Mouse (Mus musculus) MEL (cell line): ENCODE data around the gene Gm42715. TPM values are rescaled to one million over a fixed set of nuclear protein-coding genes. Genes with fewer than 3 reads are reported as not detected.

ENCODE experiments used
- DNase-seq: peaks from one replicate; pipeline ENCODE4 v3.0.0; 2011; ENCODE audit warnings: low read depth, low spot score
- H3K27ac ChIP-seq: 2 replicates; pipeline ENCODE4 v1.5.1; 2012; ENCODE audit warnings: low read depth, mild to moderate bottlenecking, control low read depth, low read length, moderate library complexity; ENCODE audit not compliant: control insufficient read depth
- H3K27me3 ChIP-seq, 2 experiments: fragments of 150-350 bp in 1 of 2; sonication (generic) in 1 of 2; 2 replicates each; pipeline ENCODE4 v1.6.1; 2012; ENCODE audit warnings: low read length in 2 of 2, mild to moderate bottlenecking in 2 of 2, improper control_type of control experiment in 1 of 2, moderate library complexity in 1 of 2; ENCODE audit not compliant: insufficient read depth in 2 of 2, control insufficient read depth in 1 of 2
- H3K36me3 ChIP-seq, 2 experiments: 2 replicates each; pipeline ENCODE4 v1.6.1; 2012 to 2014; ENCODE audit warnings: low read length in 2 of 2, improper control_type of control experiment in 1 of 2, inconsistent platforms in 1 of 2, mild to moderate bottlenecking in 1 of 2; ENCODE audit not compliant: insufficient read depth in 2 of 2, control insufficient read depth in 1 of 2
- H3K4me1 ChIP-seq, 2 experiments: fragments of 150-350 bp in 1 of 2; sonication (generic) in 1 of 2; 2 replicates each; pipeline ENCODE4 v1.6.1; 2012; ENCODE audit warnings: low read length in 2 of 2, improper control_type of control experiment in 1 of 2, mild to moderate bottlenecking in 1 of 2; ENCODE audit not compliant: insufficient read depth in 2 of 2, control insufficient read depth in 1 of 2
- H3K4me3 ChIP-seq, 2 experiments: fragments of 150-350 bp in 1 of 2; sonication (generic) in 1 of 2; 2 replicates each; pipeline ENCODE4 v1.5.1; 2012; ENCODE audit warnings: low read depth in 2 of 2, low read length in 2 of 2, mild to moderate bottlenecking in 2 of 2, moderate library complexity in 2 of 2, control low read depth in 1 of 2, improper control_type of control experiment in 1 of 2; ENCODE audit not compliant: control insufficient read depth in 1 of 2, insufficient read depth in 1 of 2
- H3K79me2 ChIP-seq: 2 replicates; pipeline ENCODE4 v1.6.1; 2012; ENCODE audit warnings: mild to moderate bottlenecking, low read length, moderate library complexity; ENCODE audit not compliant: control insufficient read depth, poor library complexity, insufficient read depth
- H3K9ac ChIP-seq: 2 replicates; pipeline ENCODE4 v1.6.1; 2012; ENCODE audit warnings: low read depth, mild to moderate bottlenecking, control low read depth, low read length, moderate library complexity; ENCODE audit not compliant: control insufficient read depth, poor library complexity, severe bottlenecking
- H3K9me3 ChIP-seq: fragments of 150-350 bp; sonication (generic); replicated peaks from 2 replicates; pipeline ENCODE4 v1.6.1; 2012; ENCODE audit warnings: mild to moderate bottlenecking, low read length, improper control_type of control experiment, moderate library complexity; ENCODE audit not compliant: insufficient read depth
- BHLHE40 ChIP-seq: IDR thresholded peaks from 2 replicates; pipeline ENCODE4 v1.6.1; 2012; ENCODE audit warnings: low read depth, mild to moderate bottlenecking, inconsistent platforms, low read length, improper control_type of control experiment, borderline replicate concordance
- CHD1 ChIP-seq: IDR thresholded peaks from 2 replicates; pipeline ENCODE4 v1.6.1; 2012; ENCODE audit warnings: low read depth, mild to moderate bottlenecking, inconsistent platforms, low read length, improper control_type of control experiment
- CTCF ChIP-seq, 3 experiments: IDR thresholded peaks in 2 of 3; conservative IDR thresholded peaks in 1 of 3; 2 replicates each; pipeline ENCODE4 v1.5.1; 2011 to 2012; ENCODE audit warnings: low read length in 3 of 3, low read depth in 2 of 3, mild to moderate bottlenecking in 2 of 3, improper control_type of control experiment in 1 of 3, inconsistent platforms in 1 of 3, mixed read lengths in 1 of 3, moderate library complexity in 1 of 3; ENCODE audit not compliant: control insufficient read depth in 1 of 3, insufficient read depth in 1 of 3, poor library complexity in 1 of 3, severe bottlenecking in 1 of 3
- E2F4 ChIP-seq: IDR thresholded peaks from 2 replicates; pipeline ENCODE4 v1.6.1; 2011; ENCODE audit warnings: low read depth, low read length, improper control_type of control experiment, borderline replicate concordance
- EP300 ChIP-seq, 2 experiments: IDR thresholded peaks; 2 replicates each; pipeline ENCODE4 v1.6.1; 2011; ENCODE audit warnings: improper control_type of control experiment in 2 of 2, low read length in 2 of 2, low read depth in 1 of 2, mild to moderate bottlenecking in 1 of 2
- GABPA ChIP-seq: IDR thresholded peaks from 2 replicates; pipeline ENCODE4 v1.6.1; 2012; ENCODE audit warnings: low read depth, mild to moderate bottlenecking, inconsistent platforms, low read length, improper control_type of control experiment, moderate library complexity
- GATA1 ChIP-seq: IDR thresholded peaks from 2 replicates; pipeline ENCODE4 v1.6.1; 2011; ENCODE audit warnings: low read depth, low read length, improper control_type of control experiment
- HCFC1 ChIP-seq: IDR thresholded peaks from 2 replicates; pipeline ENCODE4 v1.6.1; 2012; ENCODE audit warnings: low read depth, mild to moderate bottlenecking, inconsistent platforms, low read length, improper control_type of control experiment, moderate library complexity
- MAZ ChIP-seq: IDR thresholded peaks from 2 replicates; pipeline ENCODE4 v1.6.1; 2012; ENCODE audit warnings: low read depth, mild to moderate bottlenecking, inconsistent platforms, low read length, improper control_type of control experiment
- MYC ChIP-seq: IDR thresholded peaks from 2 replicates; pipeline ENCODE4 v1.6.1; 2011; ENCODE audit warnings: low read depth, mild to moderate bottlenecking, low read length, improper control_type of control experiment, moderate library complexity
- POLR2A ChIP-seq, 2 experiments: IDR thresholded peaks; 2 replicates each; pipeline ENCODE4 v1.6.1; 2011 to 2012; ENCODE audit warnings: low read length in 2 of 2, mild to moderate bottlenecking in 2 of 2, control low read depth in 1 of 2, improper control_type of control experiment in 1 of 2, low read depth in 1 of 2, moderate library complexity in 1 of 2; ENCODE audit not compliant: control insufficient read depth in 1 of 2, insufficient read depth in 1 of 2, poor library complexity in 1 of 2
- POLR2AphosphoS2 ChIP-seq: IDR thresholded peaks from 2 replicates; pipeline ENCODE4 v1.6.1; 2011; ENCODE audit warnings: low read length, improper control_type of control experiment
- POLR2AphosphoS5 ChIP-seq: IDR thresholded peaks from 2 replicates; pipeline ENCODE4 v1.6.1; 2012; ENCODE audit warnings: low read depth, borderline replicate concordance, mild to moderate bottlenecking, inconsistent platforms, low read length, moderate library complexity, mixed read lengths
- RCOR1 ChIP-seq: IDR thresholded peaks from 2 replicates; pipeline ENCODE4 v1.6.1; 2012; ENCODE audit warnings: low read depth, mild to moderate bottlenecking, inconsistent platforms, low read length, improper control_type of control experiment
- SIN3A ChIP-seq: IDR thresholded peaks from 2 replicates; pipeline ENCODE4 v1.6.1; 2012; ENCODE audit warnings: low read length, improper control_type of control experiment, inconsistent platforms
- SMC3 ChIP-seq: IDR thresholded peaks from 2 replicates; pipeline ENCODE4 v1.6.1; 2011; ENCODE audit warnings: low read depth, low read length, improper control_type of control experiment
- TAL1 ChIP-seq: IDR thresholded peaks from 2 replicates; pipeline ENCODE4 v1.6.1; 2012; ENCODE audit warnings: mild to moderate bottlenecking, inconsistent platforms, low read length, moderate library complexity, mixed read lengths
- TBP ChIP-seq: IDR thresholded peaks from 2 replicates; pipeline ENCODE4 v1.8.0; 2011; ENCODE audit warnings: low read depth, low read length, improper control_type of control experiment
- TCF12 ChIP-seq: IDR thresholded peaks from 2 replicates; pipeline ENCODE4 v1.6.1; 2014; ENCODE audit warnings: low read depth, mild to moderate bottlenecking, inconsistent platforms, low read length, improper control_type of control experiment, moderate library complexity
- UBTF ChIP-seq: IDR thresholded peaks from 2 replicates; pipeline ENCODE4 v1.6.1; 2012; ENCODE audit warnings: low read depth, mild to moderate bottlenecking, inconsistent platforms, low read length, improper control_type of control experiment, moderate library complexity, borderline replicate concordance; ENCODE audit not compliant: insufficient read depth
- ZC3H11A ChIP-seq: IDR thresholded peaks from 2 replicates; pipeline ENCODE4 v1.6.1; 2012; ENCODE audit warnings: low read depth, mild to moderate bottlenecking, inconsistent platforms, low read length, improper control_type of control experiment
- ZKSCAN1 ChIP-seq: IDR thresholded peaks from 2 replicates; pipeline ENCODE4 v1.6.1; 2012; ENCODE audit warnings: low read depth, mild to moderate bottlenecking, inconsistent platforms, low read length, improper control_type of control experiment, moderate library complexity
- ZNF384 ChIP-seq: IDR thresholded peaks from 2 replicates; pipeline ENCODE4 v1.6.1; 2012; ENCODE audit warnings: low read depth, mild to moderate bottlenecking, inconsistent platforms, low read length, improper control_type of control experiment
- polyA plus RNA-seq, 2 experiments: library from polyadenylated mRNA; stranded (reverse) in 1 of 2; unstranded in 1 of 2; fragments of >175 nt in 1 of 2; fragments of >200 nt in 1 of 2; gene quantifications; 2 replicates each; pipeline versions ENCODE4 v1.2.1 to v1.2.4; 2012; ENCODE audit warnings: low replicate concordance in 2 of 2, low read depth in 1 of 2; ENCODE audit not compliant: insufficient read length in 2 of 2, insufficient read depth in 1 of 2, missing spikeins in 1 of 2
- total RNA-seq: library from RNA; depleted of rRNA; stranded (reverse); fragments of 300-350 nt; gene quantifications from 2 replicates; pipeline ENCODE4 v1.2.3, GENCODE M21; 2012

The Gm42715 gene
- total and polyA plus RNA-seq, 3 experiments, result 9.0 to 25.4 TPM; not detected in 1

DNA sequence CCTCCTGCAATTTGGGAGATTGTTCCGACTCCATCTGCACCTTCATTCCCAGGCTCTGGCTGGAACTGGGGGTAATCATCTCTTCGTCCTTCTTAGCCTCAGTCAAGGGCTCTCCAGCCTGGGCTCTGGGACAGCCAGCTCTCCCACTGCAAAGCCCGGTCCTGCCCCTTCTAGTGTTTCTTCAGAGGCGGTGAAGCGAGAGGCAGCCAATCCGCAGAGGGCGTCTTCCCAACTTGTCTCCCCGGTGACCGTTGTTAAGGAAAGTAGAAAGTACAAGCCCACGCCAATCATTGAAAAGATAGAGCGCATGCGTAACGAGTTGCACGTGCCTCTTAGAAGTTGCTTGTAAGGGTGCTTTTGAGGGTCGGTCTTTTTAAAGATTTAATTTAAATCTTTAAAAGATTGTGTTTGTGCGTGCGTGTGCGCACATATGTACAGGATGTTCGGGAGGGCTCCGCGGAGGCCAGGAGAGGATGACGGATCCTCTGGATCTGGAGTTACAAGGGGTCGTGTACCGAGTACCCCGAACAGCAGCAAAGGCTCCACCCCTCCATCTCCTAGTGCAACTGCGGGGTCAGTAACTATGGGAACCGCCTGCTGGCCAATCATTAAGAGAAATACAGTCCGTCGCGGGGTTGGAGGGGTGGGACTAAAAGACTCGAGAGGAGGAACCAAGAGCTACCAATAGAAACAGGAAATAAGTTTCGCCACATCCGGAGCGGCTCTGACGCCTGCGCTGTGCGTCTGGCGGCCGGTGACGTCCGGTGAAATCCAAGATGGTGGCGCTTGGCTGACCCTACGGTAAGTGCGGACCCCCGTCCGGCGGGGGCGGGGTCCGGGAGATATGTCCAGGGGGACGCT is 68.9 kb downstream of the Gm42715 start, which contains the start of the genes Ccdc189 and Rnf40 (continued):
- TF ChIP-seq UBTF (no peak), CTCF (IDR thresholded peaks at IDR 0.05 in 2 of 3, conservative IDR thresholded peaks at IDR 0.05 in 1 of 3; ENCODE audit: control insufficient read depth in 1 of 3, insufficient read depth in 1 of 3, low read depth in 2 of 3, low read length in 3 of 3, poor library complexity in 1 of 3, severe bottlenecking in 1 of 3) (no peak), ZKSCAN1 (no peak), ZNF384 (no peak), SMC3 (no peak), TAL1 (no peak), ZC3H11A (no peak), POLR2AphosphoS2 (no peak; the same call in none of the 2 replicates), BHLHE40 (peak; percentile 99), MYC (peak; percentile 93), POLR2A (IDR thresholded peaks at IDR 0.05; ENCODE audit: control insufficient read depth in 1 of 2, insufficient read depth in 1 of 2, low read depth in 1 of 2, low read length in 2 of 2, poor library complexity in 1 of 2) (peak; percentile 41 to 68), TBP (peak; percentile 72; the same call in 1 of the 2 replicates), SIN3A (peak; percentile 99)

DNA sequence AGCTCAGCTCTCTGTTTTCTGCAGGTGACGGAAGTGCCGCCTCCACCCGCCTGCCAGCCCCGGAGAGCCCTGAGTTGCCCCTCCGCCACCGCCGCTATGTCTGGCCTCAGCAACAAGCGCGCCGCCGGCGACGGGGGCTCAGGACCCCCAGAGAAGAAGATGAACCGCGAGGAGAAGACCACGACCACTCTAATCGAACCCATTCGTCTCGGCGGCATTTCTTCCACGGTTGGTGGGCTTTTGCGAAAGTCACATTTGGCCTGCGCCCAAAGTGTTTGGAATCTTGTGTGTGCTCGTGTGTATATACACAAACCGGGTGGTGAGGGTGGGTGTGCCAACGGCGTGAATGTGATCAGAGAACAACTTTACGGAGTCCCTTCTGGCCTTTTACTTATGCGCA is 69.5 kb downstream of the Gm42715 start:
- peak overlapping the region; percentile 41 for H3K27ac ChIP-seq
- H3K36me3 ChIP-seq, result peaks cover 3 to 30% of the 10 kb centered on the region in 2 experiments; a peak in 3 of 4 replicates
- no peaks in the 10 kb centered on the region for H3K27me3 ChIP-seq
- peak overlapping the region; percentile 87 for H3K9ac ChIP-seq
- no peaks in the 10 kb centered on the region for H3K9me3 ChIP-seq
- H3K79me2 ChIP-seq, result peaks cover 12% of the 10 kb centered on the region
- TF ChIP-seq GATA1 (no peak), ZNF384 (no peak), CHD1 (no peak), POLR2AphosphoS5 (no peak), HCFC1 (no peak), TCF12 (no peak), BHLHE40 (no peak), E2F4 (no peak), GABPA (no peak), POLR2AphosphoS2 (no peak), MAZ (no peak), RCOR1 (no peak), EP300 (IDR thresholded peaks at IDR 0.05; ENCODE audit: low read depth in 1 of 2, low read length in 2 of 2) (no peak), SMC3 (no peak), UBTF (no peak), CTCF (IDR thresholded peaks at IDR 0.05 in 2 of 3, conservative IDR thresholded peaks at IDR 0.05 in 1 of 3; ENCODE audit: control insufficient read depth in 1 of 3, insufficient read depth in 1 of 3, low read depth in 2 of 3, low read length in 3 of 3, poor library complexity in 1 of 3, severe bottlenecking in 1 of 3) (no peak), TAL1 (no peak)
- peak overlapping the region; percentile 90 to 97 for H3K4me3 ChIP-seq
- peaks cover 6 to 33% of the 10 kb centered on the region in 2 experiments; a peak in 3 of 4 replicates for H3K4me1 ChIP-seq
- DNase-seq, result no peak
